Mouse (Mus musculus) cortical plate, adult 2 months (tissue): ENCODE results near the gene Ccl5. TPM values are rescaled to one million over a fixed set of nuclear protein-coding genes. Genes with fewer than 3 reads are reported as not detected.

Experiments
- H3K27ac ChIP-seq: fragments of 200-500 bp; 2 replicates; pipeline ENCODE4 v1.5.1; 2012; ENCODE audit warnings: low read length, control low read depth, inconsistent platforms; ENCODE audit not compliant: insufficient read depth
- H3K4me1 ChIP-seq: fragments of 200-500 bp; 2 replicates; pipeline ENCODE4 v1.6.1; 2011; ENCODE audit warnings: low read length; ENCODE audit not compliant: control insufficient read depth, insufficient read depth
- H3K4me3 ChIP-seq: fragments of 200-500 bp; 2 replicates; pipeline ENCODE4 v1.5.1; 2011; ENCODE audit warnings: mild to moderate bottlenecking, low read length, control low read depth; ENCODE audit not compliant: insufficient read depth
- CTCF ChIP-seq: fragments of 200-500 bp; IDR thresholded peaks from 2 replicates; pipeline ENCODE4 v1.5.1; 2011; ENCODE audit warnings: mild to moderate bottlenecking, control low read depth, low read length; ENCODE audit not compliant: insufficient read depth; ENCODE audit errors: extremely low read depth
- POLR2A ChIP-seq: fragments of 200-500 bp; IDR thresholded peaks from 2 replicates; pipeline ENCODE4 v1.6.1; 2011; ENCODE audit warnings: mild to moderate bottlenecking, low read length, control low read depth; ENCODE audit not compliant: insufficient read depth; ENCODE audit errors: extremely low read depth
- polyA plus RNA-seq: library from polyadenylated mRNA; depleted of rRNA; stranded (reverse); fragments of >200 nt; gene quantifications from 2 replicates; pipeline ENCODE4 v1.2.3, GENCODE M21; 2012; rRNA removed

The Ccl5 gene
- polyA plus RNA-seq, 1 experiment = 0.58 TPM

GRCm38 (mm10) chr11:83517153-83517552 lies 13.2 kb downstream of the Ccl5 start:
- H3K27ac ChIP-seq = no peak overlapping the region
- TF ChIP-seq CTCF = no peak
- TF ChIP-seq POLR2A = no peak
- no peak overlapping the region for H3K4me3 ChIP-seq

GRCm38 (mm10) chr11:83509521-83509920 lies 20.8 kb downstream of the Ccl5 start:
- Histone ChIP-seq H3K4me1 (no peaks in the 10 kb centered on the region), H3K27ac (no peak overlapping the region), H3K4me3 (no peak overlapping the region)
- TF ChIP-seq POLR2A (no peak), CTCF (no peak)

More at GRCm38 (mm10) chr11:83517153-83517552, 13.2 kb downstream of the Ccl5 start:
- H3K4me1 ChIP-seq = no peaks in the 10 kb centered on the region

GRCm38 (mm10) chr11:83504308-83504707 lies 26.0 kb downstream of the Ccl5 start:
- no peak overlapping the region for H3K27ac ChIP-seq
- H3K4me3 ChIP-seq = no peak overlapping the region
- TF ChIP-seq POLR2A (no peak), CTCF (no peak)
- no peaks in the 10 kb centered on the region; the same call in 1 of the 2 replicates for H3K4me1 ChIP-seq

GRCm38 (mm10) chr11:83495571-83495970 lies 34.7 kb downstream of the Ccl5 start:
- Histone ChIP-seq H3K27ac (no peak overlapping the region), H3K4me1 (no peaks in the 10 kb centered on the region; the same call in 1 of the 2 replicates), H3K4me3 (no peak overlapping the region)
- no peak for TF ChIP-seq CTCF
- TF ChIP-seq POLR2A = no peak

- Histone ChIP-seq H3K4me3 (no peak overlapping the region), H3K27ac (no peak overlapping the region)
- TF ChIP-seq POLR2A = no peak
- peak; percentile 18; the same call in 1 of the 2 replicates for TF ChIP-seq CTCF
These were observed 38.8 kb downstream of the Ccl5 start for GRCm38 (mm10) chr11:83491488-83491887.

More at GRCm38 (mm10) chr11:83491488-83491887, 38.8 kb downstream of the Ccl5 start:
- H3K4me1 ChIP-seq = no peaks in the 10 kb centered on the region

Other genes starting within 250 kb of the Ccl5 start
- gene Slfn14, start 243.8 kb downstream of the Ccl5 start, polyA plus RNA-seq = not detected in 2 replicates
- 130 and 131 TPM in 2 replicates for gene Ap2b1, start 231.5 kb downstream of the Ccl5 start, polyA plus RNA-seq
- gene Pex12, start 227.9 kb downstream of the Ccl5 start, polyA plus RNA-seq = 7.0 and 7.3 TPM in 2 replicates
- 252 and 271 TPM in 2 replicates for gene Rasl10b, start 121.4 kb downstream of the Ccl5 start, polyA plus RNA-seq
- 0.10 TPM in 1 of 2 replicates, not detected in the other for gene Gas2l2, start 101.1 kb downstream of the Ccl5 start, polyA plus RNA-seq
- gene 1700020L24Rik, start 92.8 kb downstream of the Ccl5 start, polyA plus RNA-seq = 0.75 and 0.95 TPM in 2 replicates
- 3.9 and 5.3 TPM in 2 replicates for gene Mmp28, start 67.4 kb downstream of the Ccl5 start, polyA plus RNA-seq
- gene Taf15, start 57.4 kb downstream of the Ccl5 start, polyA plus RNA-seq = 43.0 and 50.8 TPM in 2 replicates
- not detected in 2 replicates for gene Heatr9, start 8.3 kb downstream of the Ccl5 start, polyA plus RNA-seq
- gene Ccl9, start 48.1 kb upstream of the Ccl5 start, polyA plus RNA-seq = 1.7 and 2.1 TPM in 2 replicates
- 2.8 and 3.6 TPM in 2 replicates for gene Ccl6, start 62.6 kb upstream of the Ccl5 start, polyA plus RNA-seq
- gene Rpl9-ps1, start 115.1 kb upstream of the Ccl5 start, polyA plus RNA-seq = not detected in 2 replicates
- gene Ccl3, start 118.8 kb upstream of the Ccl5 start, polyA plus RNA-seq = 0.76 and 0.84 TPM in 2 replicates
- 0.35 and 0.42 TPM in 2 replicates for gene Ccl4, start 132.1 kb upstream of the Ccl5 start, polyA plus RNA-seq
- 0.49 and 1.3 TPM in 2 replicates for gene Wfdc17, start 173.5 kb upstream of the Ccl5 start, polyA plus RNA-seq
- 4.2 and 5.8 TPM in 2 replicates for gene Wfdc18, start 178.5 kb upstream of the Ccl5 start, polyA plus RNA-seq
- not detected in 2 replicates for gene Wfdc21, start 216.4 kb upstream of the Ccl5 start, polyA plus RNA-seq
- 16.6 and 16.9 TPM in 2 replicates for gene Heatr6, start 223.2 kb upstream of the Ccl5 start, polyA plus RNA-seq